Mouse (Mus musculus) cerebellum, adult 2 months (tissue): ENCODE measurements around the gene Ms4a15.

ENCODE experiments used
- CTCF ChIP-seq: fragments of 200-500 bp; IDR thresholded peaks from 2 replicates; pipeline ENCODE4 v1.5.1; 2011; ENCODE audit warnings: low read depth, mild to moderate bottlenecking, control low read depth, low read length, moderate library complexity, borderline replicate concordance; ENCODE audit not compliant: insufficient read depth
- POLR2A ChIP-seq: fragments of 200-500 bp; IDR thresholded peaks from 2 replicates; pipeline ENCODE4 v1.6.1; 2011; ENCODE audit warnings: low read length, control low read depth, borderline replicate concordance; ENCODE audit not compliant: insufficient read depth

GRCm38 (mm10) chr19:10936077-10936476 is 57.0 kb downstream of the Ms4a15 start:
- no peak for TF ChIP-seq CTCF
- TF ChIP-seq POLR2A, result no peak
